Mouse (Mus musculus): ENCODE data around the gene Adprhl1. TPM values are rescaled to one million over a fixed set of nuclear protein-coding genes. Genes with fewer than 3 reads are reported as not detected.

The Adprhl1 gene
- polyA plus RNA-seq, 1 experiment = not detected

- Histone ChIP-seq H3K4me3 (replicated peaks; ENCODE audit: control insufficient read depth, low read depth, low read length) (no peak overlapping the region), H3K27ac (ENCODE audit: control insufficient read depth, insufficient read depth, low read depth, low read length, poor library complexity) (no peak overlapping the region), H3K4me1 (ENCODE audit: control insufficient read depth, insufficient read depth, low read length) (peaks cover 2% of the 10 kb centered on the region)
- no peak for TF ChIP-seq POLR2A (IDR thresholded peaks at IDR 0.05; ENCODE audit: borderline replicate concordance, control insufficient read depth, low read depth, low read length)
- no peak for TF ChIP-seq CTCF (IDR thresholded peaks at IDR 0.05; ENCODE audit: control insufficient read depth, insufficient read depth, low read length)
- 82% methylated on average over 11 of the region's 11 CpGs for WGBS
Measured at GRCm38 (mm10) chr8:13244343-13244880, 9.6 kb downstream of the Adprhl1 start.

- TF ChIP-seq POLR2A (IDR thresholded peaks at IDR 0.05; ENCODE audit: borderline replicate concordance, control insufficient read depth, low read depth, low read length) = no peak
- TF ChIP-seq CTCF (IDR thresholded peaks at IDR 0.05; ENCODE audit: control insufficient read depth, insufficient read depth, low read length) = no peak
- 84% methylated on average over 10 of the region's 10 CpGs for WGBS
Measured at GRCm38 (mm10) chr8:13242985-13243870, 10.7 kb downstream of the Adprhl1 start.

GRCm38 (mm10) chr8:13240691-13241090 lies 13.3 kb downstream of the Adprhl1 start:
- TF ChIP-seq POLR2A (IDR thresholded peaks at IDR 0.05; ENCODE audit: borderline replicate concordance, control insufficient read depth, low read depth, low read length) (0 out of 2 replicates have a peak, but pooled peaks have one; percentile 17), CTCF (IDR thresholded peaks at IDR 0.05; ENCODE audit: control insufficient read depth, insufficient read depth, low read length) (no peak)
- Histone ChIP-seq H3K27ac (ENCODE audit: control insufficient read depth, insufficient read depth, low read depth, low read length, poor library complexity) (no peak overlapping the region), H3K4me3 (replicated peaks; ENCODE audit: control insufficient read depth, low read depth, low read length) (no peak overlapping the region), H3K4me1 (ENCODE audit: control insufficient read depth, insufficient read depth, low read length) (peaks cover 2% of the 10 kb centered on the region)
- WGBS = 72% methylated on average over 7 of the region's 7 CpGs

More at GRCm38 (mm10) chr8:13242985-13243870, 10.7 kb downstream of the Adprhl1 start:
- Histone ChIP-seq H3K4me3 (replicated peaks; ENCODE audit: control insufficient read depth, low read depth, low read length) (no peak overlapping the region), H3K27ac (ENCODE audit: control insufficient read depth, insufficient read depth, low read depth, low read length, poor library complexity) (no peak overlapping the region), H3K4me1 (ENCODE audit: control insufficient read depth, insufficient read depth, low read length) (peaks cover 2% of the 10 kb centered on the region)

GRCm38 (mm10) chr8:13240055-13240454 lies 13.9 kb downstream of the Adprhl1 start:
- no peak overlapping the region for H3K27ac ChIP-seq (ENCODE audit: control insufficient read depth, insufficient read depth, low read depth, low read length, poor library complexity)
- WGBS = 11% methylated on average over 9 of the region's 9 CpGs
- H3K4me3 ChIP-seq (replicated peaks; ENCODE audit: control insufficient read depth, low read depth, low read length) = no peak overlapping the region
- peaks cover 2% of the 10 kb centered on the region for H3K4me1 ChIP-seq (ENCODE audit: control insufficient read depth, insufficient read depth, low read length)
- TF ChIP-seq CTCF (IDR thresholded peaks at IDR 0.05; ENCODE audit: control insufficient read depth, insufficient read depth, low read length) (no peak), POLR2A (IDR thresholded peaks at IDR 0.05; ENCODE audit: borderline replicate concordance, control insufficient read depth, low read depth, low read length) (no peak)

- Histone ChIP-seq H3K4me1 (ENCODE audit: control insufficient read depth, insufficient read depth, low read length) (peaks cover under 1% of the 10 kb centered on the region), H3K4me3 (replicated peaks; ENCODE audit: control insufficient read depth, low read depth, low read length) (no peak overlapping the region), H3K27ac (ENCODE audit: control insufficient read depth, insufficient read depth, low read depth, low read length, poor library complexity) (no peak overlapping the region; the same call in 1 of the 2 replicates)
- TF ChIP-seq POLR2A (IDR thresholded peaks at IDR 0.05; ENCODE audit: borderline replicate concordance, control insufficient read depth, low read depth, low read length) (no peak), CTCF (IDR thresholded peaks at IDR 0.05; ENCODE audit: control insufficient read depth, insufficient read depth, low read length) (no peak)
- WGBS = 81% methylated on average over 13 of the region's 13 CpGs
Measured at GRCm38 (mm10) chr8:13234803-13235202, 19.2 kb downstream of the Adprhl1 start.

GRCm38 (mm10) chr8:13230471-13230870 lies 23.5 kb downstream of the Adprhl1 start:
- Histone ChIP-seq H3K4me1 (ENCODE audit: control insufficient read depth, insufficient read depth, low read length) (no peaks in the 10 kb centered on the region; the same call in 1 of the 2 replicates), H3K4me3 (replicated peaks; ENCODE audit: control insufficient read depth, low read depth, low read length) (no peak overlapping the region), H3K27ac (ENCODE audit: control insufficient read depth, insufficient read depth, low read depth, low read length, poor library complexity) (no peak overlapping the region)
- WGBS = 89% methylated on average over 4 of the region's 4 CpGs
- TF ChIP-seq CTCF (IDR thresholded peaks at IDR 0.05; ENCODE audit: control insufficient read depth, insufficient read depth, low read length) (no peak), POLR2A (IDR thresholded peaks at IDR 0.05; ENCODE audit: borderline replicate concordance, control insufficient read depth, low read depth, low read length) (no peak)

GRCm38 (mm10) chr8:13229802-13230201 lies 24.2 kb downstream of the Adprhl1 start:
- H3K4me3 ChIP-seq (replicated peaks; ENCODE audit: control insufficient read depth, low read depth, low read length) = no peak overlapping the region
- H3K27ac ChIP-seq (ENCODE audit: control insufficient read depth, insufficient read depth, low read depth, low read length, poor library complexity) = no peak overlapping the region
- WGBS = 90% methylated on average over 12 of the region's 12 CpGs
- TF ChIP-seq CTCF (IDR thresholded peaks at IDR 0.05; ENCODE audit: control insufficient read depth, insufficient read depth, low read length) (no peak), POLR2A (IDR thresholded peaks at IDR 0.05; ENCODE audit: borderline replicate concordance, control insufficient read depth, low read depth, low read length) (no peak)
- no peaks in the 10 kb centered on the region; the same call in 1 of the 2 replicates for H3K4me1 ChIP-seq (ENCODE audit: control insufficient read depth, insufficient read depth, low read length)

- no peak overlapping the region for H3K4me3 ChIP-seq (replicated peaks; ENCODE audit: control insufficient read depth, low read depth, low read length)
- TF ChIP-seq POLR2A (IDR thresholded peaks at IDR 0.05; ENCODE audit: borderline replicate concordance, control insufficient read depth, low read depth, low read length) (no peak), CTCF (IDR thresholded peaks at IDR 0.05; ENCODE audit: control insufficient read depth, insufficient read depth, low read length) (no peak)
- no peak overlapping the region for H3K27ac ChIP-seq (ENCODE audit: control insufficient read depth, insufficient read depth, low read depth, low read length, poor library complexity)
- 72% methylated on average over 9 of the region's 9 CpGs for WGBS
- no peaks in the 10 kb centered on the region; the same call in 1 of the 2 replicates for H3K4me1 ChIP-seq (ENCODE audit: control insufficient read depth, insufficient read depth, low read length)
Measured at GRCm38 (mm10) chr8:13228923-13229610, 24.9 kb downstream of the Adprhl1 start.
